8 mouse cellular contexts compared by ENCODE assay signal in genomic region chr14:118922251-118922650, GRCm38 (mm10). TPM values are rescaled to one million over a fixed set of nuclear protein-coding genes. Genes with fewer than 3 reads are reported as not detected.
DNase-seq lines count a peak whose midpoint lies in the region; ATAC-seq and TF ChIP-seq lines count a peak whose summit lies in the region.

No protein-coding gene starts in this region.

- no peaks in the 10 kb centered on the region for H3K9me3 ChIP-seq in kidney, embryonic 14.5 days (ENCODE audit: control insufficient read depth, low read length)
- no peaks in the 10 kb centered on the region for H3K9me3 ChIP-seq in hindbrain, embryonic 12.5 days (replicated peaks)
- no peaks in the 10 kb centered on the region for H3K9me3 ChIP-seq in midbrain, embryonic 13.5 days

- no peak for TF ChIP-seq POLR2A in cortical plate, adult 2 months (IDR thresholded peaks at IDR 0.05; ENCODE audit: extremely low read depth, insufficient read depth, low read length)

- peak overlapping the region; percentile 51 for H3K9ac ChIP-seq in kidney, embryonic 14.5 days (ENCODE audit: low read depth, low read length)
- peak overlapping the region; percentile 56 for H3K9ac ChIP-seq in hindbrain, embryonic 12.5 days
- peak overlapping the region; percentile 70 for H3K9ac ChIP-seq in midbrain, embryonic 13.5 days (replicated peaks)

- no peak for ATAC-seq in kidney, embryonic 14.5 days (ENCODE audit: low FRiP score, low TSS enrichment)
- no peak for ATAC-seq in hindbrain, embryonic 12.5 days (ENCODE audit: low FRiP score)
- ATAC-seq in midbrain, embryonic 13.5 days: no peak

- DNase-seq in kidney, adult 9 months: no peak
- DNase-seq in left cerebral cortex, postnatal 14 days (ENCODE audit: low spot score in 2 of 2): no peak
- DNase-seq in adrenal gland, postnatal 36 days: no peak
- no peak for DNase-seq in thymus, postnatal 4 days

- peak overlapping the region; percentile 67 for H3K4me2 ChIP-seq in kidney, embryonic 14.5 days (replicated peaks; ENCODE audit: low read depth, low read length)
- peak overlapping the region; percentile 65 for H3K4me2 ChIP-seq in hindbrain, embryonic 12.5 days (replicated peaks)
- peak overlapping the region; percentile 87 for H3K4me2 ChIP-seq in midbrain, embryonic 13.5 days (replicated peaks)

- peaks cover 16% of the 10 kb centered on the region for H3K4me1 ChIP-seq in kidney, embryonic 14.5 days (ENCODE audit: control insufficient read depth, insufficient read depth, low read length)
- H3K4me1 ChIP-seq in cortical plate, adult 2 months (ENCODE audit: control insufficient read depth, insufficient read depth, low read length): no peaks in the 10 kb centered on the region; the same call in 1 of the 2 replicates
- H3K4me1 ChIP-seq in hindbrain, embryonic 12.5 days: peaks cover 41% of the 10 kb centered on the region
- peaks cover 50% of the 10 kb centered on the region for H3K4me1 ChIP-seq in midbrain, embryonic 13.5 days (replicated peaks)

- intact Hi-C loops in left cerebral cortex, postnatal 14 days (cut with DNase I): no loop called here

- no peak for TF ChIP-seq CTCF in cortical plate, adult 2 months (IDR thresholded peaks at IDR 0.05; ENCODE audit: extremely low read depth, insufficient read depth, low read length)

- WGBS in kidney, embryonic 14.5 days: 19% methylated on average over 22 of the region's 22 CpGs
- WGBS in hindbrain, embryonic 12.5 days: 23% methylated on average over 22 of the region's 22 CpGs
- WGBS in midbrain, embryonic 13.5 days: 27% methylated on average over 22 of the region's 22 CpGs

- no peak overlapping the region for H3K27ac ChIP-seq in kidney, embryonic 14.5 days (ENCODE audit: low read depth, low read length)
- H3K27ac ChIP-seq in cortical plate, adult 2 months (ENCODE audit: insufficient read depth, low read length): no peak overlapping the region
- H3K27ac ChIP-seq in hindbrain, embryonic 12.5 days: no peak overlapping the region
- no peak overlapping the region for H3K27ac ChIP-seq in midbrain, embryonic 13.5 days

- peak overlapping the region; percentile 44 for H3K4me3 ChIP-seq in kidney, embryonic 14.5 days (ENCODE audit: low read length)
- peak overlapping the region; percentile 6; the same call in 1 of the 2 replicates for H3K4me3 ChIP-seq in cortical plate, adult 2 months (ENCODE audit: insufficient read depth, low read length)
- H3K4me3 ChIP-seq in hindbrain, embryonic 12.5 days: peak overlapping the region; percentile 36
- H3K4me3 ChIP-seq in midbrain, embryonic 13.5 days (replicated peaks): peak overlapping the region; percentile 79

- H3K36me3 ChIP-seq in kidney, embryonic 14.5 days (ENCODE audit: control insufficient read depth, insufficient read depth, low read length): peaks cover 11% of the 10 kb centered on the region; the same call in 1 of the 2 replicates
- peaks cover 17% of the 10 kb centered on the region; the same call in 1 of the 2 replicates for H3K36me3 ChIP-seq in hindbrain, embryonic 12.5 days
- peaks cover 28% of the 10 kb centered on the region for H3K36me3 ChIP-seq in midbrain, embryonic 13.5 days

- peaks cover 8% of the 10 kb centered on the region for H3K27me3 ChIP-seq in kidney, embryonic 14.5 days (ENCODE audit: control insufficient read depth, insufficient read depth, low read length)
- peaks cover 5% of the 10 kb centered on the region for H3K27me3 ChIP-seq in hindbrain, embryonic 12.5 days
- 0 out of 2 replicates have a peak, but pooled peaks cover 3% of the 10 kb centered on the region for H3K27me3 ChIP-seq in midbrain, embryonic 13.5 days

RNA-seq across cellular contexts. Expression of gene Dzip1, which starts 3.0 kb away (rescaled TPM):
- 21.4 and 26.7 TPM in 2 replicates for polyA plus RNA-seq in kidney, embryonic 14.5 days (2014; fragmentation: Nextera tagmentation; extraction: Ambion mirVana)
- 89.4 and 100 TPM in 2 replicates for polyA plus RNA-seq in cortical plate, adult 2 months (2012; rRNA removed)
- 46.3 and 47.0 TPM in 2 replicates for polyA plus RNA-seq in hindbrain, embryonic 12.5 days (2016; fragmentation: Nextera tagmentation; extraction: Ambion mirVana)
- 50.8 and 54.1 TPM in 2 replicates for polyA plus RNA-seq in midbrain, embryonic 13.5 days (2015; fragmentation: Nextera tagmentation; extraction: Ambion mirVana)
- 100 to 1,000 TPM in 1 of 2 experiments, 10 to 100 TPM in 1; 98.8 to 100 TPM for total RNA-seq in left cerebral cortex, postnatal 14 days (2021)
- total RNA-seq in adrenal gland, postnatal 36 days (2021): 10 to 100 TPM; 10.5 to 11.5 TPM

RNA-seq across cellular contexts. Expression of gene Dnajc3, which starts 15.5 kb away (rescaled TPM):
- 35.3 and 46.7 TPM in 2 replicates for polyA plus RNA-seq in kidney, embryonic 14.5 days (2014; fragmentation: Nextera tagmentation; extraction: Ambion mirVana)
- 19.7 and 22.2 TPM in 2 replicates for polyA plus RNA-seq in cortical plate, adult 2 months (2012; rRNA removed)
- 33.3 and 33.5 TPM in 2 replicates for polyA plus RNA-seq in hindbrain, embryonic 12.5 days (2016; fragmentation: Nextera tagmentation; extraction: Ambion mirVana)
- 17.0 and 19.1 TPM in 2 replicates for polyA plus RNA-seq in midbrain, embryonic 13.5 days (2015; fragmentation: Nextera tagmentation; extraction: Ambion mirVana)
- 10 to 100 TPM; 31.9 to 35.4 TPM for total RNA-seq in left cerebral cortex, postnatal 14 days (2021)
- 10 to 100 TPM; 68.4 to 70.1 TPM for total RNA-seq in adrenal gland, postnatal 36 days (2021)

Comparison
In these comparisons a context has a peak if more than half of its experiments do, and no peak if none do; other contexts are left out.
1. H3K4me3 ChIP-seq: peak in every context shown above with its lines; median percentile 79 in midbrain, embryonic 13.5 days; 44 in kidney, embryonic 14.5 days; 36 in hindbrain, embryonic 12.5 days; 6 in cortical plate, adult 2 months.